Mouse (Mus musculus): ENCODE measurements around the gene Aldh18a1.
"Not testable (repeated sequence)": the region's sequence is repeated elsewhere in the genome, so short reads cannot be mapped to it uniquely, and the experiment has no call there.

Gene Aldh18a1

DNA sequence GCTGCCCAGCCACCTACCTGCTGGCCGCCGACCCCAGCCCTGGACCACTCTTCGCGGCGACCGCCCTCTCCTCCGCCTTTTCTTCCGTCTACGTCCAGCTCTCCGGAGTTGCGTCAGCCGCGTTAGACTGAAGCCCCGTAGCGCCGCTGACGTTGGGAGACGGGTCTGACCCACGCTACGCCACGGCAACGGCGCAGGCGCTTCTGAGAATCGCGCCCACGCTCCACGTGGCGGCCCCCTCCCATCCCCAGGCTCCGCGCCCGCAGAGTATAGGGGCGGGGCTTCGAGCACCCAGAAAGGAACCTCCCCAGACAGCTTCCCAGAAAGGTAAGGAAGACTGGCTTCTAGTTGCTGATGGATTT, at the start of gene Aldh18a1:
Gene Aldh18a1, minus strand, starts transcription at position 171 of the 362 bp plus-strand sequence.
- DNase-seq, result peak; percentile 92

DNA sequence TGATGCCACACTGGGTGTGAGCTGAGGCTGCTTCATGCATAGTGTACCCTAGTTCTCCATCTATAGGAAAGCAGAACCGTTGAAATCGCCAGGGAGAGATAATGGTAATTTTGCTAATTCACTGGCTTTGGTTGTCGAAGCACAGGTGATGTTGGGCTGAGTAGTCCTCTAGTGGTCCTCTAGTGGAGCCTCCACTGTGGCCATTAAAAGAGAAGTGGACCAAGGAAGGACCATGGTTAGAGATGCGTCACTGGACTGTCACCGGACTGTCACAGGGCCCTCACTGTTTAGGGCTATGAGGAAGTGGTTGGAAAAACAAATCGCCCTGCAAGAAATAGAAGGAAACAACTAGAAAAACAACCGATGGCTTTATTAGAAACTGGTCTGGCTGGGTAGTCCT, 49.3 kb upstream of the Aldh18a1 start:
- no peak for DNase-seq

DNA sequence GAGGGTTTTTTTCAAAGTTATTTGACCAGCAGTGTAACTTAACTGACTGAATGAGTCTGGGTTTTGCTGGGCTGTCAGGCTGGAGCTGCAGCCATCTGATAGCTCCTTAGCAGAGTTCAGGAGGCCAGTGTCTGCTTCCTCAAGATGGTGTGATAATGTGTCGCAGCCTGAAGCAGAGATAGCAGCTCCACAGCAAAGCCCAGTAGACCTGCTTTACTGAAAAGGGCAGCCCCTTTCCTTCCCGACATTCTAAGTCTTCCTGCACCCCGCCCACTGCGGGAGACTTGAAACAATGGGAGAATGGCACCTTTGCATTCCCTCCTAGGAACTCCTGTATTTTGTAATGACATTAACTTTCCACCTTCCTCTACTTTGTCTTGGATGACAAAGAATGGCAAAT, 48.8 kb upstream of the Aldh18a1 start:
- no peak for DNase-seq

DNA sequence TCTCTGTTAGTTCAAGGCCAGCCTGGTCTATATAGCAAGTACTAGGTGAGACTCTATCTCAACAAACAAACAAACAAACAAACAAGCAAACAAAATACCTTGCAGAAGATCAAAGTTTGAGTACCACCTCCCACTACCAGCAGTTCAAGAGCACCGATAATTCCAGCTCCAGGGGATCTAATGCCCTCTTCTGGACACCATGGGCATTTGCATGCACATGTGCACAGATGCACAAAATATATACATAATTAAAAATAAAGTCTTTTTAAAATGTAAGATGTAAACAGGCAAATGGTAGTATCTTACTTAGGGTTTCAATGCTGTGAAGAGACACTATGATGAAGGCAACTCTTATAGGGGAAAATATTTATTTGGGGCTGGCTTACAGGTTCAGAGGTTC, 44.9 kb upstream of the Aldh18a1 start:
- DNase-seq, result no peak

DNA sequence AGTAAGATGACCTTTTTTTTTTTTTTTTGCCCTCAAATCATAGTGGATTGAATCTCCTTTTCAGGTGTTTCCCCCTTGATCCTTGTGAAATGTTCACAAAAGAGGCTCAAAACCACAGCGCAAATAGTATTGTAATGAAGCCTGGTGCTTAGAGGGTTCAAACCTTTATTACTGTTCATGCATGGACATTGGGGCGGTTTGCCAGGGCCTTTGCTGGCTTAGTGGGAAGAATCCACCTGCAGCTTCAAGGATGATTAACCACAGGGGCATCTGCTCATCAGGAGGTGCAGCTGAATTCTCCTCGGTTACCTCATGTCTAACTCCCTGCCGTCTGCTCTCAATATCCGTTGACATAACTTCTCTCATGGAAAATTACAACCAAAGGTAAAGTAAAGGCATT, 44.4 kb upstream of the Aldh18a1 start:
- no peak for DNase-seq

DNA sequence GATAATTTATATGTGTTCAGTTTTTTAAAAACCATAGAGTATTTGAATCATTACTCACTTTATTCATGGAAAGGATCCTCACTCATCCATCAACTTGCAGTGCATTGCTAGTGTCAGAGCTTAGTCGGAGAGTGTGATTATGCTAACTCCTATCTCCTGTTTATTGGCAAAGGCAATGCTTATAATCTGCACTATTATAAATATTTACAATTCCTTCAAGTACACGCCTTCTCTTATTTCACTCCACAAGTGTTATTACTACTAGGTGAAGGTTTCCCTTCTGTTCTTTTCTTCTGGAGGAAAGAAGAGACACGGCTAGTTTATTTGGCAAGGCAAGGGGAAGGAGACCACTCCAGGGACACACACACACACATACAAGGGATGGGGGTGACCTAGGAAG, 43.9 kb upstream of the Aldh18a1 start:
- DNase-seq, result no peak

DNA sequence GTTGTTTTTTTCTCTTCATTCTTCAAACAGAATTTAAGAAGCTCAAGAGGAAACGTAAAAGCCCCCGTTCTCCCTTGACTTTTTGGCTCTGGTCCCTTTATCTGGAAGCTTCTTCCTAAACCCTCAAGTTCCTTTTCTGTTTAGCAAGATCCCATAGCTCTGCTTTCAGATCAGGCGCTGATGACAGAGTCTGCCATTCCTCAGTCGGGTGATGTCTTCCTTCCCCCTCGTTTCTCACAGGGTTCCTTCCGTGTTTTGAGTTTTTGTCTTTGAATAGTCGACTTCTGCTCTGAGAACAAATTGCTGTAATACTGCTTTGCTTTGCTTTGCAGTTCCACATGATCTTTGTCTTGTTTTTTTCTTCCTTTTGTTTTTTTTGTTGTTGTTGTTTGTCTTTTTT, 42.3 kb upstream of the Aldh18a1 start:
- DNase-seq, result no peak

DNA sequence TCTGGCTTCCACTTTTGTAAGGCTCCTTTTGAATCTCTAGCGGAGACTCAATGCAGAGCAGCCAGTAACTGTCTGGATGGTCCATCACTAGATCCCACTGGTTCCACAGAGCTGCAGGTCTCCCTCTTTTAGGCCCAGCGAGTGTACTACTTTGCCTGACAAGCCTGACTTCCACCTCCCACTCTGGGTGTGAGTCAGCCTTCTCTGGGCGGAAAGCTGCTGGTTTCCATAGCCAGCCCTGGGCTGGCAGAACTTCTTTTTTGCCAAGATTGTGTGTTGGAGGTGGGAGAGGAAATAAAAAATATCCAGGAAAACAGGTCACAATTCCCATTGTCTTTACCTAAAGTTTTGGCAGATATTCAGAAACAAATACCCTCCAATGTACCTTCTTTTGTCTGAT, 41.8 kb upstream of the Aldh18a1 start:
- DNase-seq, result no peak

DNA sequence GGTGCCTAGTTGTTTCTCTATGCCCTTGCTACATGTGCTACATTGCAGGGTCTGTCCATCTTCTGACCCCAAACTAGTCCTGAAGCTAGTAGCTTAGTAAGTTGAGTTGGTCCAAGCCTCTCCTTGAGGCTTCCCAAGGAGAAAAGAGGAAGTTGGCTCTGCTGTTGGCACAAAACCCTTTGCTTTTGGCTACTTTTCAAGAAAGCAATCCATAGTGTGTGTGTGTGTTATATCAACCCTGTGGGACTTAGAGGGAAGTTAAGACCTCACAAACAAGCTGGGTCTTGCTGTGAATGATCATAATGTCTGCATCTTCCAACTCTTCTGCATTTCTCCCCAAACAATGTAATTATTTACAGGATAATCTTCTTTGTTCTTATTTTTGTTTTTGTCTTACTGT, 40.7 kb upstream of the Aldh18a1 start:
- no peak for DNase-seq

DNA sequence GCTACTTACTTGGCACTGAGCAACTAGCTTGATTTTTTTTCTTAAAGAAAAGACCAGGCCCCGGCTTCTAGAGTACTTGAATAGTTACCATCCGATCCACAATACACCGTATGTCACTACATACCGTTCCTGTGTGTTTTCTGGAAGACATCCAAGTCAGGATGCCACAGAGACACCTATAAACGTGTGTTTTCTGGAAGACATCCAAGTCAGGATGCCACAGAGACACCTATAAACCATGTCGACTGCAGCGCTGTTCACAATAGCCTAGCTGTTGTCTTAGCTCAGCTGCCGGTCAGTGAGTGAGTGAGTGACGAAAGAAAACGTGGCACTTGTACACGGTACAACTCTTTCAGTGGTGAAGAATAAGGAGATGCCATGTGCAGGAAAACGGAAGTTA, 37.7 kb upstream of the Aldh18a1 start:
- DNase-seq, result no peak

DNA sequence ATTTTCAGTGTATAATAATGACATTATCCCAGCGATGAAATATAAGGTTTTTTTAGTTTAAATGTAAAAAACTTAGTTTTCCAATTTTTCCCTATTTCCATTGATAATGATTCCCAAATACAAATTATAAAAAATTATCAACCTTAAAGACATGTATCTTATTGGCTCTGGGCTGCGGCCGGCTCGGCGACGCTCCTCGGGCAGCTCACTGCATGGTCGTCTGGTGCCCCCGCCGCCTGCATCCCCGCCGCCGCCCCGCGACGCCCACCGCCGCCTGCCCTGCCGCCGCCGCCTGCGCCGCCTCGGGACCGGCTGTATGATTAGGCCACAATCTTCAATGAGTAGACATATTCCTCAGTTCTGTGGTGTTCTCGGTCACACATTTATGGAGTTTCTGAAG, 33.4 kb upstream of the Aldh18a1 start:
- DNase-seq, result not testable (repeated sequence)

DNA sequence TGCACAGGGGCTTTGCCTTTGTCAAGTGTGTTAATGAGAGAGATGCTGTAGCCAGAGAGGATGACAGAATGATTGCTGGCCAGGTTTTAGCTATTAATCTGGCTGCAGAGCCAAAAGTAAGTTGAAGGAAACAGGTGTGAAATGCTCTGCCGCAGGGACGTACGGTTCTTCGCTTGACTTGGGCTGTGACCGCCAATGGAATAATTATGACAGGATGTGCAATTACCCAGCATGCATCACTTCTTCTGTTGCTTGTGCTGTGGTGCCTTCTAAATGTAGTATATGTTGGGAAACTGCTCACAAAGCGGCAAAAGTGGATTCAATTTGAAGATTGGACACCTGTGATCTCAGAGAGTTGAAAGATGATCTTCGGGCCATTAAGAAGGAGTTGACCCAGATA, 27.8 kb upstream of the Aldh18a1 start:
- DNase-seq, result no peak

DNA sequence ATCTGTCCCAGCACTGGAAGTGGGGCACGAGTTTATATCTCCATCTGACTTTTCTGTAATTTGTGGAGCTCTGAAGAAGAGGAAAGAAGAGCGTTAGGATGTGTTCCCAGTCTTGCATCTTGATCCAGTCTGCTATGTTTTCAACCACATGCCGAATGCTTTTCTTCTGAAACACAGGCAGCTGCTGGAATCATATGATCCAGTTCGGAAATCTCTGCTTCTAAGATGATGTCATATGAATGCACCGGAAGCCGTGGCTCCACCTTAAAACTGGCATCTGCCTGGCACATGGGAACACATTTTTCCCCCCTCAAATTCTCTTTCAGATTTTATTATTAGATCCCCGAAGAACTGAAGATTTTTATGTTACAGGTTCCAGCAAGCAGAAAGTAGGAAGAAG, 26.5 kb upstream of the Aldh18a1 start:
- no peak for DNase-seq

DNA sequence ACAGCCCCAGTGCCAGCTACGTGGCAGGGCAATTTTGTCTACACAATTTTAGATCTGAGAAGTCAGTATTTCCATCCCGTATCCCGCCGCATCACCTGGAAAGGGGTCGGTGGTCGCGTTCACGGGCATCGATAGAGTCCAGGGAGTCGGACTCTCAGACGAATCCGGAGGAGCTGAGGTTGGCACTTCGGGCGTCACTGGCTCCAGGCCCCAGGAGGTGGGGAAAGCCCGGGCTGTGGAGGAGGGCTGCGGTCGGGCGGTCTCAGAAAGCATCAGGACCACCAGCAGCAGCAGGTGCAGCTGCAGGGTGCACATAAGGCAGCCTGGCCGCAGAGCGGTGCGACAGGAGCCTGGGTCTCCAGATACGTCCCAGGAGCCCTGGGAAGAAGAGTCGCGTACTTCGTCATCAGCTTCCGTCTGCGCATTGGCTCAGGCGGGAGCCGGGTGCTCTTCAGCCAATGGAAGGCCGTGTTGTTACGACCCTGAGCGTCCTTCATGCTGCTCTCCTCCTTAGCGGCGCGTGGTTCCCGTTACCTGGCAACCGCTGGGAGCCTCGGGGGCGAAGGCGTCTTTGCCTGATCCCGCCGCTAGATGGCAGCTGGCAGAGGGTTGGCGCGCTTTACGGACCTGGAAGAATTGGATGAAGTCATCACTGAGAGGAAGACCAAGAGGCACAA, 23.7 kb upstream of the Aldh18a1 start, which contains the start of the genes Tctn3 and Entpd1:
Gene Tctn3, minus strand, starts transcription at position 404 of the 677 bp plus-strand sequence.
Gene Entpd1, plus strand, starts transcription at position 537 of the 677 bp plus-strand sequence.
- peak; percentile 97 for DNase-seq

DNA sequence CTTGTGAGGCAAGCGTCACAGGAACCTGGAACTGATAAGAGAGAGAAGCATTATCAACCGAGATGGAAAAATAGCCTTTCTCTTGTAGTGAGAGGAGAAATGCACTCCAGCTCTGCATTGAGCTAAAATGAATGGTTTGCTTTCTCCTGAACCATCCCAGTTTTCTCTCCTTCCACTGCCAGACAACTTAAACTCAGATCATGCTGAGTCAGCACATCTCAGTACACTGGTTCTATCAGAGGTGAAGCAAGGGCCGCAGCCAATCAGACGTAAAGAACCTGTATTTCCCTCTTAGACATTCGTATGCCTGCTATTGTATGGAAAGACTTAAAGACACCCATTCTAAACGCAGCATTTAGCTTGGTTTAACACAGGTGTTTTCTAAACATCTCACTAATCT, 19.4 kb upstream of the Aldh18a1 start:
- DNase-seq, result no peak

DNA sequence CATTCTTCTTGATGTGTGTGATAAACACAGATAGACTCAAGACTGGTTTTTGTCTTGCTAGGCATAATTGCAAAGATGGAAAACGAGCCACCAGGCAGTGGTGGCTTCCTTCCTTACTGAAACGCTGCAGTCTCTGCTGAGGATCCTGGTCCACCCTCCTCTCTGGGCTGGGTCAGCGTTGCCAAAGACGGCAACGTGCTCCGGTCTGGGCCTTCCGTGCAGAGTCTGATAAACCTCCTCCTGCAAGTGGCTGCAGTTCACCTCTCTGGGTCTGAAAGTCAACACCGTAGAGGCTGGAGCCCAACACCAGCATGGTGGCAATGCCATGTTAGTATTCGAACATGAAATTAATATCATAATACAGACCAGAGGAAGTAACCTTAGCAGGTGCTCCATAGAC, 16.9 kb upstream of the Aldh18a1 start:
- DNase-seq, result no peak

DNA sequence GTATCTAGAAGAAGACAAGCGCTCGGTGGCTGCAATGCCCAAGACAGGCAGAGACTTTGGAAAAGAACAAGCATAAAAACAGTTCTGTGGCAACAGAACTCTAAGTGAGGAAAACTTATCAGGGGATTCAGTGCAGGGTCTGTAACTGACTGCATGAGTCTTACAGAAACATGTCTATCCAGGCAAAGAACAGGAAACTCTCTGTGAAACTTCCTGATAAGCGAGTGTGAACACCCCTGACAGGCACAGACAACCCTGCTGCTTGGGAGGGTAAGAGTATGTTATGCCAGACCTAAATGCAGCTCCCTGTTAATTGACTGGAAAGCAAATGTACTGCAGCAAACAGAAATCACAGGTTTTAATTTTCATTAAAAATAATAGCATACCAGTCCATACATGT, 13.6 kb upstream of the Aldh18a1 start:
- no peak for DNase-seq

DNA sequence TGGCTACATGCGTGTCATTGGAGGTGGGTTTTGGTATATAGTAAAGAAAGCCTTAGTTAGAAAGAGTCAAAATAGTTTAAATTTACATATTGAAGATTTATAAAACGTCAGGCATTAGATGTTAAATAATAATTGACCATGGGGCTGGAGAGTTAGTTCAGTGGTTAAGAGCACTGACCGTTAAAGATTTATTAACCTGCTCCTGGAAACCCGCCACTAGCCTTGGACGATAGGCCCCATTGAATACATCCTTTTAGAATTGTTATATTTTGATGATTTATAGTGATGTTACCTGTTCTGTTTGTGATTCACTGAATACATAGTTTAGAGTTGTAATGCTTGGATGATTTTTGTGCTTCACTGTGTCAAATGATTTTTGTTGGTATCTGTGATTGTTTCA, 12.6 kb upstream of the Aldh18a1 start:
- DNase-seq, result not testable (repeated sequence)

DNA sequence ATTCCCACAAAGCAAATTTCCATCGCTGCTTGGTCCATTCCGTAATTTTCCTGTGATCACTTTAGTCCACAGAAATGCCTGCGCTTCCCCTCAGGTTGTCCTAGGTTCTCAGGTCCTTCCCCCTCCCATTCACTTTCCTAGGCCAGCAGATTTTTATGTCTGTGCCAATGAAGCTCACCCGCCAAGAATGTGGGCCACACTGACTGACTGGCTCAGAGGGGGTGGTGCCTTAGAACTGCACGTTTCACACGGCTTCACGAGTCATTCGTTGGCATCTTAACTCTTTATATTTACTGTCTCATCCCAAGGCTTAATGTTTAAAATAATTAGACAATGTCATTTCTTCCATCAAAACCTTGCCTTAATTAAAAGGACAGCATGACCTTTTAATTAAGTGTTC, 7.6 kb upstream of the Aldh18a1 start:
- no peak for DNase-seq

DNA sequence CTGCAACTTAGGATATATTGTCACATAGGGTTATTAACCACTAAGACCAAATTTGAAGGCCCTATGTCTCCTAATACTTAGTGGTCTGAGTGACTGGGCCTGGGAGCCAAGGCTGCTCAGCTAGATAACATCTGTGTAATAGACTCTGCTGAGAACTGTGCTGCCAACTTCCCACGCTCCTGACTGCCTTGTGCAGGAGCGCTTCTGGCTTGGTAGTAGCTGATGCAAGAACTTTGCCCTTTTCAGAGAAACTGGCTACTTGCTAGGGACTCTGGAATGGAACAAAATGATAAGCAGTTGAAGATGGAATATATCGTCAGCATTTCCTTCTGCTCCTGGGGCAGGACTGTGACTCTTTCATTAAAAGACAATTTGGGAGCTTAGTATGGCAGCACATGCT, 7.0 kb upstream of the Aldh18a1 start:
- no peak for DNase-seq

DNA sequence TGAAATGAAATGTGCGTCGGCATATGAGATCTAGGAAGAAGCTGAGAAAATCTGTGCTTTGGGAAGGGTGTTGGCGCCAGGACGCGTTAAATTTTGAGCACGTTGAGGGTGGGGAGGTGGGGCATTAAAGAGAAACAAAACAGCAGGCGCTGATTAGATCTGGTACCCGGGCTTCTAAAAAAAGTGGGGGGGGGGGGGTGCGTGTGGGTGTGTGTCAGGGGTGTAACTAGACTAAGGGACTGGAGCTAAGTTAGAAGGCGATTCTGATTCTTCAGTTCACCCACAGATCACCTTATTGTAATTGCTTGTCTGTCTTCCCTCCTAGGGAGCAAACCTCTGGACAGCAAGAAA, 1.2 kb upstream of the Aldh18a1 start:
- DNase-seq, result no peak

DNA sequence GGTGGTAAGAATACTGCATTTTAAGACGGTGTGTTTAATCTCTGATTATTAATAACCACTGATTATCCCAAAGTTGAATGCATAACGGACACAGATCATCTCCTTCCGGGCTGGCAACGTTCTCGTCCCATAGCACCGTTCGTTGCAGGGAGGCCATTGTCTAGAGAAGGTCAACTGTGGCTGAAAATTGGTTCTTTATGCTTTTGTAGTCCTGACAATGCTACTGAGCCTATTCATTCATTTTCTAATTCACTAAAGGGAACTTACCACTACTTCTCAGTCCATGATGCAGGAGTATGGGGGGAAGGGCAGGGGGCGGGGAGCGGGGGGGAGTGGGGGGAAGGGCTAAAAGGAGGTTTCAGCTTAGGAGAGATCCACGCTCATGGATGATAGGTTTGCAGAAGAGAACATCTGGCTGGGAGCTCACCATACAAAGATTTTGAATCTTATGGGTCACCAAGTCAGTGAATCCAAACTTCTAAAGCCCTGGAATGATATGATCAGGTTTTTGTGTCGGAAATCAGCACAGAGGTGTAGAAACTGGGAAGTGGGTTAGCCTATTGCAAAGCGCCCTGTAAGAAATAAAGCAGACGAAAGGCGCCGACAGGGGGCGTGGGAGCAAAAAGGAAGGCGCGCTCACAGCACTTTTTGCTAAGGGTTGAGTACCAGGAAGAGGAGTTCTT, 725 bp upstream of the Aldh18a1 start:
- peak; percentile 85 for DNase-seq

DNA sequence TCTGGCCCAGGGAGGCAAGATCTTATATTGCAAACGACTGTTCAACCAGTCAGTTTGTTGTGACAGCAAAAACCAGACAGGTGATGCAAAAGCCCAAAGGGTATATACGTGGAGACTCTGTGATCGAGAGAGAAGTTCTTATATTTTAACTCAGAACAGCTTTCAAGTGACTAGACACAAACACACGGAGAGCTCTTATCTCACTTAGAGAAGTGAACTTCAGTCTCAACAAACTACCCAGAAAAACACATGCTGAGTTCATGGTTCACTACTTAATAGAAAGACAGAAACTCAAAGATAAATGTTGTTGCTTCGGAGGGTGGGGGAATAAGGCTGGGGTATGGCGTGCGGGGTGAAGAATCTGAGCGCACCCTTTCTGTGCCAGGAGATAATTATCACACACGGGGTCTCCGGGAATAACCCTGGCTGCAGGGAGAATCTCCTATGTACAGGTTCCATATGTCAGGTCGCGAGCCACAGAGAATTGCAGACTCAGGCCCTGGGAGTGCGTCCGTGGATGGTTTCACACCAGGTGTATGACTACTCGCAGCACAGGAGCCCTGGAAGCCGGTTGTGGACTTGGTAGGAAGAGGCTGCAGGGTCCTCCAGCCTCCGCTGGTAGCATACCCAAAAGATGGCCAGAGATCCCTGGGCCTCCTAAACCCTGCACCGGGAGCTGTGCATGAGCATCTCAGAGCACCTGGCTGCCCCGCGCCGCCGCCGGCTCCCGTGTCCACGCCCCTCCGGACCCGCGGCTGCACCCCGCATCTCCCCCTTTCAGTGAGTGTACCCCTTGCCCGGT, 571 bp downstream of the Aldh18a1 start:
- DNase-seq, result no peak

DNA sequence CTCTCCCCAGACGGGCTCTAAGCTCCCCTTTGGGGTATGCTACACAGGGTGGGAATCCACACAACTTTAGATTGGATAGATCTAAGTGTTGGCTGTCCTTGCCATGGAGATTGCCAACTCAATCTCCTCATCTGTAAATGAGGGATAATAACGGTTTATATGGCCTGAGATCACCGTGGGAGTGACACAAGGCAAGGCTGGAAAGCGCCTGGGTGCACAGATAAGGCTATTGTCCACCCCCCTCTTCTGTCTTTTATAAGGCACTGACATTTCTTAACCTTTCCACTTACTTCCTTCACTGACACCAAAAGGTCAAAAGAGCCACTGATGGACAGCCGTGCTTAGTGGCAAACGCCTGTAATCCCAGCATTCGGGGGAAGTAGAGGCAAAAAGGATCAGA, 1.4 kb downstream of the Aldh18a1 start:
- no peak for DNase-seq
